In the genomic region with DNA sequence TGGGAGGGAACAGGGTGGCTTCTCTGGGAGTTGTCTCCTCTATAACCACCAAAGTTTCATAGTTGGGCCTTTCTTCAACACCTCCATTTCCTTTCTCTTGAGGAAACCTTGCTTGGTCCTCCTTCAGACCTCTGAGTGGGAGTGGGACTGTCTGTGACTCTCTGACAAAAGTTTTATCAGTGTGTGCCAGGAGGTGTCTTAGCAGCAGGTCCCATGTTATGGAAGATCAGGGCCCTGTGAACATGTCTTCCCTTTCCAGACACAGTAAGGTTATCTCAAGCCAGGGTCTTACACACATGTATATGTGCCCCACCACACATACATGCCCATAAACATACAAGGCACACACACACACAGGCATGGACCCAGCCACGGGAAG, we compare ENCODE assay signal across 19 mouse cellular contexts. TPM values are rescaled to one million over a fixed set of nuclear protein-coding genes. Genes with fewer than 3 reads are reported as not detected.
DNase-seq lines count a peak whose midpoint lies in the region; ATAC-seq and TF ChIP-seq lines count a peak whose summit lies in the region.
"Had no signal": no experiment of that assay in that cellular context is flagged by ENCODE, and none has a peak within 500 bp of the region (broad histone marks: within the 10 kb centered on the region; RNA-seq: fewer than 3 reads in every experiment).

No protein-coding gene starts in this region.

- no peak for DNase-seq in lung, embryonic 14.5 days
- no peak for DNase-seq in lung, postnatal 0 days (ENCODE audit: low spot score)
- DNase-seq in liver, postnatal 0 days = no peak
- no peak for DNase-seq in T-cell, adult 2 months (ENCODE audit: low spot score)
- DNase-seq in gastrocnemius, adult 8-10 months (ENCODE audit: low spot score in 2 of 2) = no peak
- DNase-seq: cerebellum, adult 2 months; gastrocnemius, postnatal 14 days; heart, postnatal 36 days; kidney, adult 11 months; kidney, postnatal 4 days had no signal

- H3K27me3 ChIP-seq in heart, embryonic 11.5 days (ENCODE audit: control insufficient read depth, insufficient read depth, low read length) = no peaks in the 10 kb centered on the region
- 0 out of 2 replicates have a peak, but pooled peaks cover 2% of the 10 kb centered on the region for H3K27me3 ChIP-seq in heart, embryonic 12.5 days (replicated peaks)
- H3K27me3 ChIP-seq in lung, embryonic 14.5 days (ENCODE audit: insufficient read depth, low read length) = no peaks in the 10 kb centered on the region
- H3K27me3 ChIP-seq in lung, postnatal 0 days (replicated peaks; ENCODE audit: insufficient read depth, low read length) = no peaks in the 10 kb centered on the region
- H3K27me3 ChIP-seq in liver, postnatal 0 days (ENCODE audit: insufficient read depth, low read length) = no peaks in the 10 kb centered on the region
- H3K27me3 ChIP-seq: CH12.LX; lung, embryonic 15.5 days; Patski had no signal

- no peaks in the 10 kb centered on the region for H3K9me3 ChIP-seq in heart, embryonic 11.5 days (replicated peaks; ENCODE audit: control insufficient read depth, low read length)
- peaks cover 8% of the 10 kb centered on the region; the same call in 1 of the 2 replicates for H3K9me3 ChIP-seq in heart, embryonic 12.5 days (replicated peaks)
- no peaks in the 10 kb centered on the region for H3K9me3 ChIP-seq in lung, embryonic 14.5 days (ENCODE audit: low read depth, low read length)
- no peaks in the 10 kb centered on the region for H3K9me3 ChIP-seq in lung, postnatal 0 days (ENCODE audit: low read length)
- no peaks in the 10 kb centered on the region for H3K9me3 ChIP-seq in liver, postnatal 0 days (ENCODE audit: low read length)
- H3K9me3 ChIP-seq: lung, embryonic 15.5 days had no signal

- ATAC-seq in heart, embryonic 11.5 days (replicated peaks; ENCODE audit: insufficient number of reproducible peaks, low FRiP score, low TSS enrichment) = no peak
- no peak for ATAC-seq in heart, embryonic 12.5 days (ENCODE audit: insufficient number of reproducible peaks, low FRiP score)
- no peak for ATAC-seq in lung, embryonic 14.5 days (ENCODE audit: insufficient read depth)
- ATAC-seq in lung, postnatal 0 days = no peak
- ATAC-seq in erythroid progenitor cell, adult 5-6 weeks (replicated peaks; ENCODE audit: low FRiP score, poor library complexity, severe bottlenecking) = peak; percentile 61
- ATAC-seq in liver, postnatal 0 days = peak; percentile 80

- TF ChIP-seq EP300 in lung, postnatal 0 days (IDR thresholded peaks at IDR 0.05) = no peak
- peak; percentile 57; the same call in 1 of the 2 replicates for TF ChIP-seq EP300 in liver, postnatal 0 days (IDR thresholded peaks at IDR 0.05; ENCODE audit: low read depth)

- H3K4me2 ChIP-seq in heart, embryonic 11.5 days = peak overlapping the region; percentile 27; the same call in 1 of the 2 replicates
- no peak overlapping the region for H3K4me2 ChIP-seq in heart, embryonic 12.5 days
- H3K4me2 ChIP-seq in lung, embryonic 14.5 days = 0 out of 2 replicates have a peak overlapping the region, but pooled peaks have one; percentile 15
- H3K4me2 ChIP-seq in lung, postnatal 0 days (replicated peaks; ENCODE audit: low read depth, low read length) = no peak overlapping the region
- H3K4me2 ChIP-seq in liver, postnatal 0 days (ENCODE audit: low read depth, low read length) = peak overlapping the region; percentile 62

- 94% methylated on average over 1 of the region's 1 CpGs for WGBS in heart, embryonic 11.5 days (ENCODE audit: insufficient replicate concordance)
- WGBS in heart, embryonic 12.5 days = 78% methylated on average over 1 of the region's 1 CpGs
- 85% methylated on average over 1 of the region's 1 CpGs for WGBS in lung, embryonic 14.5 days
- WGBS in lung, postnatal 0 days = 72% methylated on average over 1 of the region's 1 CpGs
- 65% methylated on average over 1 of the region's 1 CpGs for WGBS in liver, postnatal 0 days (ENCODE audit: insufficient replicate concordance)

- H3K4me3 ChIP-seq in heart, embryonic 11.5 days (ENCODE audit: low read depth, low read length) = no peak overlapping the region
- no peak overlapping the region for H3K4me3 ChIP-seq in heart, embryonic 12.5 days
- no peak overlapping the region for H3K4me3 ChIP-seq in lung, embryonic 14.5 days (ENCODE audit: low read depth, low read length)
- no peak overlapping the region for H3K4me3 ChIP-seq in lung, postnatal 0 days (ENCODE audit: low read depth, low read length)
- no peak overlapping the region for H3K4me3 ChIP-seq in liver, postnatal 0 days (ENCODE audit: low read depth, low read length)

- peak overlapping the region; percentile 59; the same call in 1 of the 2 replicates for H3K27ac ChIP-seq in heart, embryonic 11.5 days (ENCODE audit: low read depth, low read length)
- no peak overlapping the region for H3K27ac ChIP-seq in heart, embryonic 12.5 days (ENCODE audit: poor library complexity, severe bottlenecking)
- H3K27ac ChIP-seq in lung, embryonic 14.5 days (ENCODE audit: low read depth) = no peak overlapping the region
- no peak overlapping the region for H3K27ac ChIP-seq in lung, postnatal 0 days (ENCODE audit: low read length)
- H3K27ac ChIP-seq in liver, postnatal 0 days (ENCODE audit: low read depth) = peak overlapping the region; percentile 88
- H3K27ac ChIP-seq: lung, embryonic 15.5 days had no signal

- H3K4me1 ChIP-seq in heart, embryonic 11.5 days (ENCODE audit: control insufficient read depth, insufficient read depth, low read length) = peaks cover 9% of the 10 kb centered on the region; the same call in 1 of the 2 replicates
- peaks cover 7% of the 10 kb centered on the region for H3K4me1 ChIP-seq in heart, embryonic 12.5 days (replicated peaks)
- H3K4me1 ChIP-seq in lung, embryonic 14.5 days (ENCODE audit: insufficient read depth) = no peaks in the 10 kb centered on the region
- no peaks in the 10 kb centered on the region for H3K4me1 ChIP-seq in lung, postnatal 0 days (ENCODE audit: insufficient read depth, low read depth, low read length)
- H3K4me1 ChIP-seq in liver, postnatal 0 days (ENCODE audit: insufficient read depth) = peaks cover 21% of the 10 kb centered on the region

- H3K9ac ChIP-seq in heart, embryonic 11.5 days (ENCODE audit: low read depth, low read length) = no peak overlapping the region
- H3K9ac ChIP-seq in heart, embryonic 12.5 days = no peak overlapping the region
- H3K9ac ChIP-seq in lung, embryonic 14.5 days = no peak overlapping the region
- no peak overlapping the region for H3K9ac ChIP-seq in lung, postnatal 0 days (replicated peaks; ENCODE audit: low read depth)
- peak overlapping the region; percentile 41; the same call in 1 of the 2 replicates for H3K9ac ChIP-seq in liver, postnatal 0 days (replicated peaks)
- H3K9ac ChIP-seq: lung, embryonic 15.5 days had no signal

- TF ChIP-seq CTCF in lung, embryonic 14.5 days (IDR thresholded peaks at IDR 0.05; ENCODE audit: low read depth) = no peak
- TF ChIP-seq CTCF in lung, postnatal 0 days (IDR thresholded peaks at IDR 0.05) = no peak
- no peak for TF ChIP-seq CTCF in liver, postnatal 0 days (IDR thresholded peaks at IDR 0.05; ENCODE audit: low read depth)

- H3K36me3 ChIP-seq in heart, embryonic 11.5 days (ENCODE audit: control insufficient read depth, insufficient read depth, low read length) = no peaks in the 10 kb centered on the region
- H3K36me3 ChIP-seq in heart, embryonic 12.5 days = no peaks in the 10 kb centered on the region
- no peaks in the 10 kb centered on the region for H3K36me3 ChIP-seq in lung, embryonic 14.5 days (ENCODE audit: insufficient read depth)
- H3K36me3 ChIP-seq in lung, postnatal 0 days (ENCODE audit: insufficient read depth, low read length) = no peaks in the 10 kb centered on the region
- H3K36me3 ChIP-seq in liver, postnatal 0 days (replicated peaks; ENCODE audit: insufficient read depth, low read length) = no peaks in the 10 kb centered on the region
- H3K36me3 ChIP-seq: lung, embryonic 15.5 days had no signal

RNA-seq across cellular contexts. Expression of gene Hsf2bp, which starts 56.1 kb away (rescaled TPM):
- 0.35 and 0.44 TPM in 2 replicates for polyA plus RNA-seq in heart, embryonic 11.5 days (2014; fragmentation: Nextera tagmentation; extraction: Ambion mirVana)
- 0.41 and 0.60 TPM in 2 replicates for polyA plus RNA-seq in heart, embryonic 12.5 days (2016; fragmentation: Nextera tagmentation; extraction: Ambion mirVana)
- polyA plus RNA-seq in lung, embryonic 14.5 days (2014; fragmentation: Nextera tagmentation; extraction: Ambion mirVana) = 0.38 and 0.55 TPM in 2 replicates
- 0.30 and 0.58 TPM in 2 replicates for polyA plus RNA-seq in lung, postnatal 0 days (2015; fragmentation: Nextera tagmentation; extraction: Ambion mirVana)
- total RNA-seq in erythroid progenitor cell, adult 5-6 weeks (2015; ENCODE audit: low replicate concordance) = not detected in 2 replicates
- not detected in 2 replicates for total RNA-seq in erythroid progenitor cell, adult 5-6 weeks (2017; ENCODE audit: low replicate concordance)
- polyA plus RNA-seq in liver, postnatal 0 days (2015; fragmentation: Nextera tagmentation; extraction: Ambion mirVana) = 0.21 and 0.42 TPM in 2 replicates
- total RNA-seq in gastrocnemius, adult 8-10 months (2022) = under 1 TPM; 0.82 to 0.99 (median 0.93) TPM
- total RNA-seq: megakaryocyte progenitor cell, adult 5-6 weeks; monocyte, adult 5-6 weeks; neutrophil, adult 5-6 weeks had no signal

RNA-seq across cellular contexts. Expression of gene Rrp1b, which starts 56.3 kb away (rescaled TPM):
- polyA plus RNA-seq in heart, embryonic 11.5 days (2014; fragmentation: Nextera tagmentation; extraction: Ambion mirVana) = 29.5 and 44.3 TPM in 2 replicates
- 39.9 and 44.1 TPM in 2 replicates for polyA plus RNA-seq in heart, embryonic 12.5 days (2016; fragmentation: Nextera tagmentation; extraction: Ambion mirVana)
- 76.5 and 77.5 TPM in 2 replicates for polyA plus RNA-seq in lung, embryonic 14.5 days (2014; fragmentation: Nextera tagmentation; extraction: Ambion mirVana)
- polyA plus RNA-seq in lung, postnatal 0 days (2015; fragmentation: Nextera tagmentation; extraction: Ambion mirVana) = 24.6 and 26.3 TPM in 2 replicates
- 4.0 and 8.8 TPM in 2 replicates for total RNA-seq in erythroid progenitor cell, adult 5-6 weeks (2015; ENCODE audit: low replicate concordance)
- total RNA-seq in erythroid progenitor cell, adult 5-6 weeks (2017; ENCODE audit: low replicate concordance) = 1.5 and 5.4 TPM in 2 replicates
- 10.5 and 13.9 TPM in 2 replicates for polyA plus RNA-seq in liver, postnatal 0 days (2015; fragmentation: Nextera tagmentation; extraction: Ambion mirVana)
- total RNA-seq in gastrocnemius, adult 8-10 months (2022) = 10 to 100 TPM in 1 of 4 experiments, 1 to 10 TPM in 3; 5.1 to 10.5 (median 7.5) TPM

Comparison
In these comparisons a context has a peak if more than half of its experiments do, and no peak if none do; other contexts are left out.
1. H3K27ac ChIP-seq: peak in heart, embryonic 11.5 days (single experiment) and liver, postnatal 0 days (single experiment); none in heart, embryonic 12.5 days (single experiment), lung, embryonic 14.5 days (single experiment) and lung, postnatal 0 days (single experiment).
2. H3K4me2 ChIP-seq: peak in heart, embryonic 11.5 days (single experiment), lung, embryonic 14.5 days (single experiment) and liver, postnatal 0 days (single experiment); none in heart, embryonic 12.5 days (single experiment) and lung, postnatal 0 days (single experiment).
3. ATAC-seq: peak in erythroid progenitor cell, adult 5-6 weeks (single experiment) and liver, postnatal 0 days (single experiment); none in heart, embryonic 11.5 days (single experiment), heart, embryonic 12.5 days (single experiment), lung, embryonic 14.5 days (single experiment) and lung, postnatal 0 days (single experiment).